ENCODE assay signal across 9 mouse cellular contexts in the genomic region with DNA sequence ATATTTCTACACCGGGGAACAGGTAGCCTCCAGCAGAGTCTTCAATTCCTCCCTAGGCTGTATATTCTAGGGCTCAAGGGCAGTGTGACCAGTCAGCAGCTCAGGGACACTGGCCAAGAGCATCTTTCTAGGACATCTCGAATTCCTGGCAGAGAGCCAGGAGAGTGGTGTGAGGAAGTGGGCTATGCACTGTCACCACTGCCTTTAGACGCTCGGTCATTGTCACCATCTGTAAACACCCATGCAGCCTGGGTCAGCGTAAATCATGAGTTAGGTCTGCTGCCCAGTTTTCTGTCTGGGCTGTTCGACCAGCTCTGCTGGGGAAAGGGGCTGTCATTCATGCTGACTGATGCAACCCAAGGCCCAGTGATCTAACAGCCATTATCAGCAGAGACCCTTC. TPM values are rescaled to one million over a fixed set of nuclear protein-coding genes. Genes with fewer than 3 reads are reported as not detected.
DNase-seq lines count a peak whose midpoint lies in the region; ATAC-seq lines count a peak whose summit lies in the region.
"Had no signal": no experiment of that assay in that cellular context is flagged by ENCODE, and none has a peak within 500 bp of the region (broad histone marks: within the 10 kb centered on the region; RNA-seq: fewer than 3 reads in every experiment).

No protein-coding gene starts in this region.

- no peak overlapping the region for H3K9ac ChIP-seq in midbrain, embryonic 13.5 days (replicated peaks)
- H3K9ac ChIP-seq in midbrain, embryonic 16.5 days (ENCODE audit: low read depth, low read length), result no peak overlapping the region
- no peak overlapping the region for H3K9ac ChIP-seq in limb, embryonic 12.5 days (replicated peaks)
- H3K9ac ChIP-seq in neural tube, embryonic 14.5 days (replicated peaks; ENCODE audit: low read depth, low read length), result no peak overlapping the region
- no peak overlapping the region for H3K9ac ChIP-seq in forebrain, embryonic 12.5 days
- H3K9ac ChIP-seq: stomach, embryonic 15.5 days had no signal

- no peak overlapping the region for H3K4me3 ChIP-seq in midbrain, embryonic 13.5 days (replicated peaks)
- no peak overlapping the region for H3K4me3 ChIP-seq in midbrain, embryonic 16.5 days (ENCODE audit: low read depth, low read length)
- H3K4me3 ChIP-seq in limb, embryonic 12.5 days (replicated peaks), result no peak overlapping the region
- H3K4me3 ChIP-seq in neural tube, embryonic 14.5 days (ENCODE audit: low read depth, low read length), result no peak overlapping the region
- H3K4me3 ChIP-seq in forebrain, embryonic 12.5 days (replicated peaks), result no peak overlapping the region
- H3K4me3 ChIP-seq: stomach, embryonic 15.5 days had no signal

- peak; percentile 58 to 69 for DNase-seq in cerebellum, postnatal 14 days
- DNase-seq in cerebellum, adult 8-10 months, result no peak
- no peak for DNase-seq in layer of hippocampus, adult 9-10 months (ENCODE audit: low spot score)

- no peaks in the 10 kb centered on the region for H3K36me3 ChIP-seq in midbrain, embryonic 13.5 days
- H3K36me3 ChIP-seq in midbrain, embryonic 16.5 days (ENCODE audit: control insufficient read depth, insufficient read depth, low read length), result no peaks in the 10 kb centered on the region
- H3K36me3 ChIP-seq in limb, embryonic 12.5 days, result no peaks in the 10 kb centered on the region
- no peaks in the 10 kb centered on the region for H3K36me3 ChIP-seq in neural tube, embryonic 14.5 days (ENCODE audit: control insufficient read depth, insufficient read depth, low read length)
- no peaks in the 10 kb centered on the region for H3K36me3 ChIP-seq in forebrain, embryonic 12.5 days (replicated peaks)
- H3K36me3 ChIP-seq: stomach, embryonic 15.5 days had no signal

- no peaks in the 10 kb centered on the region for H3K27me3 ChIP-seq in midbrain, embryonic 13.5 days
- H3K27me3 ChIP-seq in midbrain, embryonic 16.5 days (ENCODE audit: control insufficient read depth, insufficient read depth, low read depth, low read length), result no peaks in the 10 kb centered on the region
- no peaks in the 10 kb centered on the region for H3K27me3 ChIP-seq in limb, embryonic 12.5 days
- no peaks in the 10 kb centered on the region for H3K27me3 ChIP-seq in neural tube, embryonic 14.5 days (ENCODE audit: control insufficient read depth, insufficient read depth, low read length)
- H3K27me3 ChIP-seq in forebrain, embryonic 12.5 days, result no peaks in the 10 kb centered on the region
- H3K27me3 ChIP-seq: stomach, embryonic 15.5 days had no signal

- no peak overlapping the region for H3K4me2 ChIP-seq in midbrain, embryonic 13.5 days (replicated peaks)
- H3K4me2 ChIP-seq in midbrain, embryonic 16.5 days (ENCODE audit: low read length), result no peak overlapping the region
- no peak overlapping the region for H3K4me2 ChIP-seq in limb, embryonic 12.5 days
- H3K4me2 ChIP-seq in neural tube, embryonic 14.5 days (ENCODE audit: low read depth, low read length), result 0 out of 2 replicates have a peak overlapping the region, but pooled peaks have one; percentile 6
- no peak overlapping the region for H3K4me2 ChIP-seq in forebrain, embryonic 12.5 days
- H3K4me2 ChIP-seq: stomach, embryonic 15.5 days had no signal

- no peaks in the 10 kb centered on the region for H3K9me3 ChIP-seq in midbrain, embryonic 13.5 days
- no peaks in the 10 kb centered on the region for H3K9me3 ChIP-seq in midbrain, embryonic 16.5 days (replicated peaks; ENCODE audit: control insufficient read depth, low read length, poor library complexity, severe bottlenecking)
- H3K9me3 ChIP-seq in limb, embryonic 12.5 days, result no peaks in the 10 kb centered on the region
- no peaks in the 10 kb centered on the region for H3K9me3 ChIP-seq in neural tube, embryonic 14.5 days (ENCODE audit: control insufficient read depth, low read length)
- no peaks in the 10 kb centered on the region for H3K9me3 ChIP-seq in forebrain, embryonic 12.5 days
- H3K9me3 ChIP-seq: stomach, embryonic 15.5 days had no signal

- no peak overlapping the region for H3K27ac ChIP-seq in midbrain, embryonic 13.5 days
- H3K27ac ChIP-seq in midbrain, embryonic 16.5 days (ENCODE audit: low read length), result no peak overlapping the region
- 0 out of 2 replicates have a peak overlapping the region, but pooled peaks have one; percentile 13 for H3K27ac ChIP-seq in limb, embryonic 12.5 days
- no peak overlapping the region for H3K27ac ChIP-seq in neural tube, embryonic 14.5 days (ENCODE audit: low read depth, low read length)
- no peak overlapping the region for H3K27ac ChIP-seq in forebrain, embryonic 12.5 days
- H3K27ac ChIP-seq: stomach, embryonic 15.5 days had no signal

- 73% methylated on average over 6 of the region's 6 CpGs for WGBS in midbrain, embryonic 13.5 days
- 65% methylated on average over 6 of the region's 6 CpGs for WGBS in midbrain, embryonic 16.5 days
- WGBS in limb, embryonic 12.5 days, result 69% methylated on average over 6 of the region's 6 CpGs
- 35% methylated on average over 6 of the region's 6 CpGs for WGBS in neural tube, embryonic 14.5 days
- WGBS in forebrain, embryonic 12.5 days, result 88% methylated on average over 6 of the region's 6 CpGs

- peak; percentile 34; the same call in 1 of the 2 replicates for ATAC-seq in midbrain, embryonic 13.5 days
- no peak for ATAC-seq in midbrain, embryonic 16.5 days
- ATAC-seq in limb, embryonic 12.5 days (ENCODE audit: insufficient number of reproducible peaks, insufficient read depth, low FRiP score, low TSS enrichment, low read depth), result no peak
- ATAC-seq in neural tube, embryonic 14.5 days (ENCODE audit: low read depth), result peak; percentile 68; the same call in 1 of the 2 replicates
- ATAC-seq in forebrain, embryonic 12.5 days (ENCODE audit: low FRiP score), result no peak

- H3K4me1 ChIP-seq in midbrain, embryonic 13.5 days (replicated peaks), result no peaks in the 10 kb centered on the region
- no peaks in the 10 kb centered on the region for H3K4me1 ChIP-seq in midbrain, embryonic 16.5 days (ENCODE audit: control insufficient read depth, insufficient read depth, low read length)
- H3K4me1 ChIP-seq in limb, embryonic 12.5 days (replicated peaks), result peaks cover 20% of the 10 kb centered on the region
- H3K4me1 ChIP-seq in neural tube, embryonic 14.5 days (ENCODE audit: control insufficient read depth, insufficient read depth, low read length), result peaks cover 6% of the 10 kb centered on the region; the same call in 1 of the 2 replicates
- H3K4me1 ChIP-seq in forebrain, embryonic 12.5 days, result no peaks in the 10 kb centered on the region

RNA-seq across cellular contexts. Expression of gene Tent5c, which starts 49.1 kb away (rescaled TPM):
- polyA plus RNA-seq in midbrain, embryonic 13.5 days (2015; fragmentation: Nextera tagmentation; extraction: Ambion mirVana), result 3.9 and 4.8 TPM in 2 replicates
- 3.7 and 4.8 TPM in 2 replicates for polyA plus RNA-seq in midbrain, embryonic 16.5 days (2015; fragmentation: Nextera tagmentation; extraction: Ambion mirVana)
- polyA plus RNA-seq in limb, embryonic 12.5 days (2016; fragmentation: Nextera tagmentation; extraction: Ambion mirVana), result 6.0 and 6.9 TPM in 2 replicates
- 2.9 and 3.2 TPM in 2 replicates for polyA plus RNA-seq in neural tube, embryonic 14.5 days (2014; fragmentation: Nextera tagmentation; extraction: Ambion mirVana)
- 5.6 and 6.2 TPM in 2 replicates for polyA plus RNA-seq in forebrain, embryonic 12.5 days (2016; fragmentation: Nextera tagmentation; extraction: Ambion mirVana)

Comparison
In these comparisons a context has a peak if more than half of its experiments do, and no peak if none do; other contexts are left out.
1. DNase-seq: peak in cerebellum, postnatal 14 days (2 of 2); none in cerebellum, adult 8-10 months (single experiment) and layer of hippocampus, adult 9-10 months (single experiment).
2. ATAC-seq: peak in midbrain, embryonic 13.5 days (single experiment) and neural tube, embryonic 14.5 days (single experiment); none in midbrain, embryonic 16.5 days (single experiment), limb, embryonic 12.5 days (single experiment) and forebrain, embryonic 12.5 days (single experiment).